Mouse (Mus musculus): ENCODE measurements around the gene L1td1. TPM values are rescaled to one million over a fixed set of nuclear protein-coding genes. Genes with fewer than 3 reads are reported as not detected.

The L1td1 gene
- polyA plus RNA-seq, 1 experiment from 2014 or later = not detected

DNA sequence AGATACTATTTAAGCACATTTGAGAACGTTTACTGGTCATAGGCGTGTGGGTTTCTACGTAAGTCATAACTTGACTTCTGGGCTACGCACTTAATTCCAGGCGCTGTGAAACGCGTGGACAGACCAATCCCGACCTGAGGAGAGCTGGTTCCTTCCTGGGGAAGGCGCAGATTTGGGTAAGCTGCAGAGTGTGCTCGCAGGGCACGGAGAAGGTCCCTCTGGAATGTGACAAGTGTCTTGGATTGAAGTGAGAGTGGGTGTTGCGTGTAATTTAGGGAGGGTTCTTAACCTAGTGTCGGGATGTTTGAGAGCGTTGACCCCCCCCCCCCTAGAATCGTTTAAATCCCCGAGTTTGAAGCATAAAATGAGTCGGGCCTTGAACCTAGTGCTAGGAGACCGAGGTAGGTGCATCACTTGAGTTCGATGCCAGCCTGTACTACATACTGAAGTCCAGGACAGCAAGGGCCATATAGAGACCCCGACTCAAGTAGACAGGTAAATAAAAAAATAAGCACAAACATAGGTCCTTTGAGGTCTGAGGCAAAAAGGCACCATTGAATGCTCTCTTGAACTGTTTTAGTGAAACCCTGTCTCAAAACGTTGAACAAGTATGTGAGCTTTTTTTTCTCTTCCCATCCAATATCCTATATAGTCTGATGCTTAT lies 893 bp downstream of the L1td1 start:
- peak overlapping the region; percentile 13; the same call in 1 of the 2 replicates for H3K4me3 ChIP-seq (ENCODE audit: low read depth, low read length)
- 3% methylated on average over 21 of the region's 21 CpGs for WGBS
- no peak; the same call in 1 of the 2 replicates for ATAC-seq (ENCODE audit: low read depth)
- H3K4me1 ChIP-seq (ENCODE audit: control insufficient read depth, insufficient read depth, low read length) = peaks cover 9% of the 10 kb centered on the region; the same call in 1 of the 2 replicates
- no peaks in the 10 kb centered on the region for H3K9me3 ChIP-seq (ENCODE audit: control insufficient read depth, low read length)
- H3K36me3 ChIP-seq (ENCODE audit: control insufficient read depth, insufficient read depth, low read length) = no peaks in the 10 kb centered on the region
- H3K9ac ChIP-seq (replicated peaks; ENCODE audit: low read depth, low read length) = no peak overlapping the region
- no peak overlapping the region for H3K27ac ChIP-seq (ENCODE audit: low read depth, low read length)
- peak overlapping the region; percentile 39 for H3K4me2 ChIP-seq (ENCODE audit: low read depth, low read length)
- H3K27me3 ChIP-seq (ENCODE audit: control insufficient read depth, insufficient read depth, low read length) = peaks cover 16% of the 10 kb centered on the region

DNA sequence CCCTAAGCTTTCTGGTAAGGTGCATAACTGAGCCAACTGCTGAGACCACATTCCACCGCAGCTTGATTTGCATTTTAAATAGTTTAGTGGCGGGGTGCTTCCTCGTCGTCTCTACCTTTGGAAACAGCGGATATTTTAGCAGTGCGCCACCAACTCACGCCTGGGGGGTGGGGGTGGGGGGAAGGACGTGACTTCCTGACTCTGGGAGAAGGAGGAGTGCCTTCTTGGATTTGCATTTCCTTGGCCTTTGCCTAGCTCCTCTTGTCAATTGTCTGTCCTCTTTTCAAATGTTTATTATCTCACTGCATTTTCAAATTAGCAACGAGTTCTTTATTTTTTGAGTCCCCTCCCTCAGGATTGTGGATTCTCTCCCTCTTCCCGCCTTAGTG lies 1.4 kb downstream of the L1td1 start:
- H3K27me3 ChIP-seq (ENCODE audit: control insufficient read depth, insufficient read depth, low read length) = peaks cover 16% of the 10 kb centered on the region
- no peak for ATAC-seq (ENCODE audit: low read depth)
- no peak overlapping the region for H3K4me3 ChIP-seq (ENCODE audit: low read depth, low read length)

DNA sequence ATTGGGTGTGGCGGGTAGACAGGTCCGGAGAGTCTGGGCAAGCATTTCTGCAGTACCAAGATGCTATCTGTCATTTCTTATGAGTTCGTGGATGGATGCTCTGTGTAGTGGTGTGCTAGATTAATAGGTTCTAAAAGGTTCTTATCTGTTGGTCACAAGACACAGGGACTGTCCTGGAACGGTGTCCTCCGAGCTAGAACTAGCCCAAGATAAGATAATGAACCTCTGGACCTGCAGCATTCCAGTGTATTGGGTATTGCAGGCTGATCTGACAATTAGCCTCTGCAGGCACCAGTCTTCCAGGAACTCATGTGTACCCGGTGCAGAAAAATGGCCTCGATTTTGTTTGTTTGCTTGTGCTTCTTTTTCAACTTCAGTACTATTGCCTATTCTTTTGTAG lies 2.2 kb downstream of the L1td1 start:
- Histone ChIP-seq H3K9ac (replicated peaks; ENCODE audit: low read depth, low read length) (no peak overlapping the region), H3K4me2 (ENCODE audit: low read depth, low read length) (no peak overlapping the region), H3K27me3 (ENCODE audit: control insufficient read depth, insufficient read depth, low read length) (peaks cover 16% of the 10 kb centered on the region), H3K4me1 (ENCODE audit: control insufficient read depth, insufficient read depth, low read length) (peaks cover 9% of the 10 kb centered on the region; the same call in 1 of the 2 replicates), H3K36me3 (ENCODE audit: control insufficient read depth, insufficient read depth, low read length) (no peaks in the 10 kb centered on the region), H3K27ac (ENCODE audit: low read depth, low read length) (no peak overlapping the region), H3K4me3 (ENCODE audit: low read depth, low read length) (no peak overlapping the region), H3K9me3 (ENCODE audit: control insufficient read depth, low read length) (no peaks in the 10 kb centered on the region)
- 61% methylated on average over 7 of the region's 7 CpGs for WGBS
- ATAC-seq (ENCODE audit: low read depth) = no peak

More for the DNA sequence above, 1.4 kb downstream of the L1td1 start:
- peaks cover 9% of the 10 kb centered on the region; the same call in 1 of the 2 replicates for H3K4me1 ChIP-seq (ENCODE audit: control insufficient read depth, insufficient read depth, low read length)
- H3K4me2 ChIP-seq (ENCODE audit: low read depth, low read length) = peak overlapping the region; percentile 23; the same call in 1 of the 2 replicates
- H3K9me3 ChIP-seq (ENCODE audit: control insufficient read depth, low read length) = no peaks in the 10 kb centered on the region
- no peaks in the 10 kb centered on the region for H3K36me3 ChIP-seq (ENCODE audit: control insufficient read depth, insufficient read depth, low read length)
- H3K27ac ChIP-seq (ENCODE audit: low read depth, low read length) = no peak overlapping the region
- H3K9ac ChIP-seq (replicated peaks; ENCODE audit: low read depth, low read length) = no peak overlapping the region
- under 1% methylated on average over 10 of the region's 10 CpGs for WGBS

DNA sequence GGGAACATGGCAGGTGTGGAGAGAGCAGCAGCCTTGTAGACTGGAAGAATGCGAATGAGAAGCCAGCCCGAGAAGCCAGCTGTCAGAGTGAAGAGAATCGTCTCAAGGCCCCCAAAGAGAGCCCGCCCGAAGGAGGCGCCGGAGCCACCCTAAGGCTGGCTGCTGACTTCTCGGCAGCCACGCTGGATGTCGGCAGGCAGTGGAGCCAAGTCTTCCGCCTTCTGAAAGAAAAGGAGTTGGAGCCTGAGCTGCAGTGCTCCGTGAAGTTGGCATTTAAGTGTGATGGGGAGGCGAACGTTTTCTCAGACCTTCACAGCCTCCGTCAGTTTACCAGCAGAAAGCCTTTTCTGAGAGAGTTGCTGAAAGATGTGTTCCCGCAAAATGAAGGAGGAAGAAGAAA lies 7.1 kb downstream of the L1td1 start:
- H3K27ac ChIP-seq (ENCODE audit: low read depth, low read length) = no peak overlapping the region
- no peak overlapping the region for H3K4me3 ChIP-seq (ENCODE audit: low read depth, low read length)
- ATAC-seq (ENCODE audit: low read depth) = no peak
- H3K27me3 ChIP-seq (ENCODE audit: control insufficient read depth, insufficient read depth, low read length) = peaks cover 2% of the 10 kb centered on the region; the same call in 1 of the 2 replicates
- 93% methylated on average over 16 of the region's 16 CpGs for WGBS
- no peaks in the 10 kb centered on the region for H3K9me3 ChIP-seq (ENCODE audit: control insufficient read depth, low read length)
- H3K9ac ChIP-seq (replicated peaks; ENCODE audit: low read depth, low read length) = no peak overlapping the region
- no peak overlapping the region for H3K4me2 ChIP-seq (ENCODE audit: low read depth, low read length)
- H3K4me1 ChIP-seq (ENCODE audit: control insufficient read depth, insufficient read depth, low read length) = no peaks in the 10 kb centered on the region
- H3K36me3 ChIP-seq (ENCODE audit: control insufficient read depth, insufficient read depth, low read length) = no peaks in the 10 kb centered on the region

DNA sequence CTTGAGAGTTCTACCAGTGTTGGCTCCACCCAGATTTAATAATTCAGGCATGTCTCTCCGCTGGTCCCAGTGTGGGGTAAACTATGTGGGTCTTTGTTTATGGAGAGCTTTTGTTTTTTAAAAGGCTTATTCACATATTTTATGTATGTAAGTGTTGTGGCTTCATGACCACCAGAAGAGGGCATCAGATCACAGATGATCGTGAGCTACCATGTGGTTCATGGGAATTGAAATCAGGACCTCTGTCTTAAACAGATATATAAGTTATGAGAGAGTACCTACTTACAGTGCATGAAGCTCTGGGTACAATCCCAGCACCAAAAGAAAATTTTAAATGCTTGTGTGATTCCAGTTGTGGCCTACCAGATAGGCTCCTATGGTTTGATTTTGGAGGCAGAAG lies 13.2 kb downstream of the L1td1 start:
- no peaks in the 10 kb centered on the region for H3K27me3 ChIP-seq (ENCODE audit: control insufficient read depth, insufficient read depth, low read length)
- no peak overlapping the region for H3K4me2 ChIP-seq (ENCODE audit: low read depth, low read length)
- H3K9me3 ChIP-seq (ENCODE audit: control insufficient read depth, low read length) = no peaks in the 10 kb centered on the region
- no peak overlapping the region for H3K27ac ChIP-seq (ENCODE audit: low read depth, low read length)
- no peak overlapping the region for H3K9ac ChIP-seq (replicated peaks; ENCODE audit: low read depth, low read length)
- ATAC-seq (ENCODE audit: low read depth) = 0 out of 2 replicates have a peak, but pooled peaks have one; percentile 28
- H3K4me3 ChIP-seq (ENCODE audit: low read depth, low read length) = no peak overlapping the region
- WGBS = 48% methylated on average over 2 of the region's 2 CpGs
- no peaks in the 10 kb centered on the region for H3K36me3 ChIP-seq (ENCODE audit: control insufficient read depth, insufficient read depth, low read length)
- no peaks in the 10 kb centered on the region for H3K4me1 ChIP-seq (ENCODE audit: control insufficient read depth, insufficient read depth, low read length)

DNA sequence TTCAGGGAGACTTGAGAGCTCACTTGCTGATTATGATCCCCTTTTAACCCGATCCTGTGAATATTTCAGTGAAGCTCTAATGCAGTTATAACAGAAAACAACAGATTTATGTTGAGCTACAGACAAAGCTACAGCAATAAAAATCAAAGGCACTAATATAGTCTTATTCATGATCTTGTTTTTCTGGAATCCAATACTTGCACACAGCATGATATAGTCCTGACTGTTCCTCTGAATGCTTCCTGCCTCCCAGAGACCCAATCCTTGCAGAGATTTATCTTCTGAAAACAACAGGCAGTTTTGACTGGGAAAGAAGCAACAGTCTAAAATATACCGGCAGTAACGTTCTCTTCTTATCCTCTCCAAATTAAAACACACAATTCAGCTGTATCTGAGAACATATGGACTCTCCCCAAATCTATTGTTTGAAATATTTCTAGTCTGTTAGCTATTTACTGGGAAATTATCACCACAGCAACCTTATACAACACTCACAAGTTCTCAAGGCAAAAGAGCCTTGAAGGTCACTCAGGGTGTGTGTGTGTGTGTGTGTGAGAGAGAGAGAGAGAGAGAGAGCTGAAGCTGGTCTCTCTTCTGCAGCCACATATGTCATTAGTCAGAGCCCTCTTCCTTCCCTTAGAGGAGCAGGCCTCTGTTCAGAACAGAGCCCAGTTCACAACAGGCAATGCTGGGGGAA lies 16.8 kb downstream of the L1td1 start:
- WGBS = 46% methylated on average over 3 of the region's 3 CpGs
- no peaks in the 10 kb centered on the region for H3K9me3 ChIP-seq (ENCODE audit: control insufficient read depth, low read length)
- H3K9ac ChIP-seq (replicated peaks; ENCODE audit: low read depth, low read length) = no peak overlapping the region
- H3K27me3 ChIP-seq (ENCODE audit: control insufficient read depth, insufficient read depth, low read length) = no peaks in the 10 kb centered on the region
- no peak for ATAC-seq (ENCODE audit: low read depth)
- no peak overlapping the region for H3K4me2 ChIP-seq (ENCODE audit: low read depth, low read length)
- no peak overlapping the region for H3K4me3 ChIP-seq (ENCODE audit: low read depth, low read length)
- H3K4me1 ChIP-seq (ENCODE audit: control insufficient read depth, insufficient read depth, low read length) = no peaks in the 10 kb centered on the region
- H3K27ac ChIP-seq (ENCODE audit: low read depth, low read length) = no peak overlapping the region
- no peaks in the 10 kb centered on the region for H3K36me3 ChIP-seq (ENCODE audit: control insufficient read depth, insufficient read depth, low read length)

DNA sequence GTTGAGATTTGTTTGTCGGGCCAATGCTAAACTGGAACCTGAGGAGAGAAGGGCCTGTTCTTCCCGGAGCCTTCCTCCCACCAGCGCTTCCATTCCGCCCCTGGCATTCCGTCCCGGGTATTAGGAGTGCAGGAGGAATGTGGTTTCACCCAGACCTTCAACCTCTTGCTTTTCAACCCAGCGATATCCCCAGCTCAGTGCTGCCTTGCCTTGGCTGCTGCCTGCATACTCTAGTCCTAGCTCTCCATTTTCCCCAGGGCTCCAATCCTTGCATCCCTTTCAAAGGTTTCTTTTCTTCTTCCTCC lies 17.3 kb downstream of the L1td1 start:
- WGBS = 33% methylated on average over 7 of the region's 7 CpGs
- Histone ChIP-seq H3K9ac (replicated peaks; ENCODE audit: low read depth, low read length) (no peak overlapping the region), H3K9me3 (ENCODE audit: control insufficient read depth, low read length) (no peaks in the 10 kb centered on the region), H3K4me1 (ENCODE audit: control insufficient read depth, insufficient read depth, low read length) (no peaks in the 10 kb centered on the region), H3K27me3 (ENCODE audit: control insufficient read depth, insufficient read depth, low read length) (no peaks in the 10 kb centered on the region), H3K4me2 (ENCODE audit: low read depth, low read length) (no peak overlapping the region), H3K27ac (ENCODE audit: low read depth, low read length) (no peak overlapping the region), H3K4me3 (ENCODE audit: low read depth, low read length) (no peak overlapping the region), H3K36me3 (ENCODE audit: control insufficient read depth, insufficient read depth, low read length) (no peaks in the 10 kb centered on the region)
- ATAC-seq (ENCODE audit: low read depth) = no peak

DNA sequence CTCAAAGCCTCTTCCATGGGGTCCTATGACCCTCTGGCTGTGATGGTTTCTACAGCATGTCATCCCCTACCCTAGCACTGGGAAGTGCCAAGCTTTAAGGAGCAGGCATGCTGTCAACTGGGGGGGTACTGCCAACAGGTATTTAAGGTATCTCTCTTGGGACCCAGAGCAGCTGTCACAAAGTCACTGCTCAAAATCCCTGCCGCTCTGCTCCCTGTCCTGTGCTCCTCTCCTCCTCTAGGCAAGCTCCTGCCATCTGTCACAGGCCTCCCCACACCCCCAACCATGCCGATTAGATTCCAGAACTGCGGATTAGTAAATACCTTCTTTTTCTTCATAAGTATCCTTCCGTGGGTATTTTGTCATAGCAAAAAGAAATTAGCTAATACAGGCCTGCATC lies 27.9 kb downstream of the L1td1 start:
- no peak overlapping the region for H3K27ac ChIP-seq (ENCODE audit: low read depth, low read length)
- 66% methylated on average over 4 of the region's 4 CpGs for WGBS
- H3K36me3 ChIP-seq (ENCODE audit: control insufficient read depth, insufficient read depth, low read length) = no peaks in the 10 kb centered on the region
- H3K4me3 ChIP-seq (ENCODE audit: low read depth, low read length) = no peak overlapping the region
- H3K4me2 ChIP-seq (ENCODE audit: low read depth, low read length) = no peak overlapping the region
- H3K27me3 ChIP-seq (ENCODE audit: control insufficient read depth, insufficient read depth, low read length) = no peaks in the 10 kb centered on the region
- no peak overlapping the region for H3K9ac ChIP-seq (replicated peaks; ENCODE audit: low read depth, low read length)
- no peak for ATAC-seq (ENCODE audit: low read depth)
- no peaks in the 10 kb centered on the region for H3K9me3 ChIP-seq (ENCODE audit: control insufficient read depth, low read length)
- H3K4me1 ChIP-seq (ENCODE audit: control insufficient read depth, insufficient read depth, low read length) = no peaks in the 10 kb centered on the region

DNA sequence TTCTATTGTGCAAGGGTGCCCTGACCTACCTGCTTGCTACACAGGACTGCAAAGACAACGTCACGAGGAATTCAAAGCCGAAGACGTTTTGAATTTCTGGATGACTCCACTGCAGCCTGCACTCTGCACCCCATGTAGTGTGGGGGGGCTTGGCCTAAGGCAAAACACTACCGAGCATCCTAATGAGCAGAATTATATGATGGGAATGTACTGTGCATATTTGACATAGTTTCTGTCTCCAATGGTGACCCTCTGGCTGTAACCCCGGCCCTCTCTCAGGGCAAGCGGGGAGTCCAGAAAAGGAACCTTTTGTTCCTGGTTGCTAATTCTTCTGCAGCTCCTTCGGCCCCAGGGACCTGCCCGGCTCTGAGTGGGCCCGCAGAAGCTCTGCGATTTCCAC lies 29.6 kb downstream of the L1td1 start:
- Histone ChIP-seq H3K4me2 (ENCODE audit: low read depth, low read length) (no peak overlapping the region), H3K27ac (ENCODE audit: low read depth, low read length) (no peak overlapping the region), H3K27me3 (ENCODE audit: control insufficient read depth, insufficient read depth, low read length) (no peaks in the 10 kb centered on the region), H3K9me3 (ENCODE audit: control insufficient read depth, low read length) (no peaks in the 10 kb centered on the region), H3K36me3 (ENCODE audit: control insufficient read depth, insufficient read depth, low read length) (no peaks in the 10 kb centered on the region), H3K4me3 (ENCODE audit: low read depth, low read length) (no peak overlapping the region), H3K9ac (replicated peaks; ENCODE audit: low read depth, low read length) (no peak overlapping the region), H3K4me1 (ENCODE audit: control insufficient read depth, insufficient read depth, low read length) (no peaks in the 10 kb centered on the region)
- WGBS = 36% methylated on average over 11 of the region's 11 CpGs
- no peak for ATAC-seq (ENCODE audit: low read depth)
